Mouse (Mus musculus): Measurements from ENCODE around the gene Zbtb40. TPM values are rescaled to one million over a fixed set of nuclear protein-coding genes. Genes with fewer than 3 reads are reported as not detected.

The Zbtb40 gene
- polyA plus RNA-seq, 1 experiment from 2014 or later: 4.5 TPM

- H3K9me3 ChIP-seq: no peaks in the 10 kb centered on the region; the same call in 1 of the 2 replicates
- H3K4me3 ChIP-seq: no peak overlapping the region
- no peaks in the 10 kb centered on the region for H3K4me1 ChIP-seq (replicated peaks)
- no peaks in the 10 kb centered on the region for H3K36me3 ChIP-seq
- H3K9ac ChIP-seq: no peak overlapping the region
- H3K27me3 ChIP-seq: peaks cover 75% of the 10 kb centered on the region
- H3K4me2 ChIP-seq: no peak overlapping the region
- H3K27ac ChIP-seq: no peak overlapping the region
- ATAC-seq (ENCODE audit: low FRiP score): no peak
- 76% methylated on average over 5 of the region's 5 CpGs for WGBS
These were observed 5.2 kb upstream of the Zbtb40 start for GRCm38 (mm10) chr4:137053810-137054209.

- H3K9ac ChIP-seq: peak overlapping the region; percentile 82
- no peaks in the 10 kb centered on the region for H3K36me3 ChIP-seq
These were observed 606 bp downstream of the Zbtb40 start for GRCm38 (mm10) chr4:137047840-137048549.

GRCm38 (mm10) chr4:137046110-137046509, 2.5 kb downstream of the Zbtb40 start:
- no peak overlapping the region for H3K4me2 ChIP-seq
- H3K27ac ChIP-seq: no peak overlapping the region
- peaks cover 47% of the 10 kb centered on the region for H3K4me1 ChIP-seq (replicated peaks)
- no peaks in the 10 kb centered on the region for H3K36me3 ChIP-seq
- WGBS: 86% methylated on average over 5 of the region's 5 CpGs
- no peak overlapping the region for H3K9ac ChIP-seq
- H3K4me3 ChIP-seq: no peak overlapping the region
- ATAC-seq (ENCODE audit: low FRiP score): no peak
- H3K9me3 ChIP-seq: no peaks in the 10 kb centered on the region
- peaks cover 18% of the 10 kb centered on the region for H3K27me3 ChIP-seq

More at GRCm38 (mm10) chr4:137047840-137048549, 606 bp downstream of the Zbtb40 start:
- Histone ChIP-seq H3K9me3 (no peaks in the 10 kb centered on the region), H3K4me3 (peak overlapping the region; percentile 85), H3K4me2 (peak overlapping the region; percentile 79), H3K27me3 (peaks cover 36% of the 10 kb centered on the region), H3K27ac (peak overlapping the region; percentile 94), H3K4me1 (replicated peaks) (peaks cover 30% of the 10 kb centered on the region)
- ATAC-seq (ENCODE audit: low FRiP score): peak; percentile 88
- WGBS: under 1% methylated on average over 52 of the region's 52 CpGs

GRCm38 (mm10) chr4:137044516-137044915, 4.1 kb downstream of the Zbtb40 start:
- peak overlapping the region; percentile 56 for H3K27ac ChIP-seq
- H3K4me1 ChIP-seq (replicated peaks): peaks cover 54% of the 10 kb centered on the region
- WGBS: 44% methylated on average over 5 of the region's 5 CpGs
- no peak overlapping the region for H3K4me3 ChIP-seq
- no peak overlapping the region; the same call in 1 of the 2 replicates for H3K4me2 ChIP-seq
- no peak for ATAC-seq (ENCODE audit: low FRiP score)
- H3K9ac ChIP-seq: 0 out of 2 replicates have a peak overlapping the region, but pooled peaks have one; percentile 21
- H3K36me3 ChIP-seq: no peaks in the 10 kb centered on the region
- peaks cover 2% of the 10 kb centered on the region; the same call in 1 of the 2 replicates for H3K27me3 ChIP-seq
- no peaks in the 10 kb centered on the region for H3K9me3 ChIP-seq

- Histone ChIP-seq H3K27ac (peak overlapping the region; percentile 56), H3K4me1 (replicated peaks) (peaks cover 58% of the 10 kb centered on the region), H3K36me3 (no peaks in the 10 kb centered on the region), H3K27me3 (no peaks in the 10 kb centered on the region), H3K4me3 (no peak overlapping the region), H3K9ac (peak overlapping the region; percentile 21; the same call in 1 of the 2 replicates), H3K9me3 (no peaks in the 10 kb centered on the region), H3K4me2 (0 out of 2 replicates have a peak overlapping the region, but pooled peaks have one; percentile 22)
- ATAC-seq (ENCODE audit: low FRiP score): no peak
- WGBS: 51% methylated on average over 11 of the region's 11 CpGs
These were observed 4.8 kb downstream of the Zbtb40 start for GRCm38 (mm10) chr4:137043799-137044198.

- H3K9ac ChIP-seq: no peak overlapping the region
- H3K27me3 ChIP-seq: no peaks in the 10 kb centered on the region
- no peak overlapping the region for H3K4me2 ChIP-seq
- peaks cover 68% of the 10 kb centered on the region for H3K4me1 ChIP-seq (replicated peaks)
- WGBS: 89% methylated on average over 8 of the region's 8 CpGs
- H3K27ac ChIP-seq: no peak overlapping the region
- no peak for ATAC-seq (ENCODE audit: low FRiP score)
- no peak overlapping the region for H3K4me3 ChIP-seq
- H3K36me3 ChIP-seq: no peaks in the 10 kb centered on the region
- no peaks in the 10 kb centered on the region for H3K9me3 ChIP-seq
These were observed 6.6 kb downstream of the Zbtb40 start for GRCm38 (mm10) chr4:137042039-137042438.

- H3K9me3 ChIP-seq: no peaks in the 10 kb centered on the region
These were observed 7.4 kb downstream of the Zbtb40 start for GRCm38 (mm10) chr4:137041161-137041621.

GRCm38 (mm10) chr4:137039441-137039840, 9.2 kb downstream of the Zbtb40 start:
- peaks cover 66% of the 10 kb centered on the region for H3K4me1 ChIP-seq (replicated peaks)
- H3K4me3 ChIP-seq: no peak overlapping the region
- H3K36me3 ChIP-seq: no peaks in the 10 kb centered on the region
- H3K4me2 ChIP-seq: no peak overlapping the region
- no peak overlapping the region for H3K9ac ChIP-seq
- no peaks in the 10 kb centered on the region for H3K27me3 ChIP-seq
- H3K27ac ChIP-seq: no peak overlapping the region
- 96% methylated on average over 7 of the region's 7 CpGs for WGBS
- ATAC-seq (ENCODE audit: low FRiP score): no peak
- H3K9me3 ChIP-seq: no peaks in the 10 kb centered on the region

More at GRCm38 (mm10) chr4:137041161-137041621, 7.4 kb downstream of the Zbtb40 start:
- Histone ChIP-seq H3K4me3 (no peak overlapping the region), H3K27ac (0 out of 2 replicates have a peak overlapping the region, but pooled peaks have one; percentile 40), H3K9ac (no peak overlapping the region), H3K36me3 (no peaks in the 10 kb centered on the region), H3K4me1 (replicated peaks) (peaks cover 68% of the 10 kb centered on the region), H3K4me2 (no peak overlapping the region), H3K27me3 (no peaks in the 10 kb centered on the region)
- no peak for ATAC-seq (ENCODE audit: low FRiP score)
- WGBS: 67% methylated on average over 10 of the region's 10 CpGs

GRCm38 (mm10) chr4:137038501-137038900, 10.1 kb downstream of the Zbtb40 start:
- Histone ChIP-seq H3K4me1 (replicated peaks) (peaks cover 62% of the 10 kb centered on the region), H3K27me3 (no peaks in the 10 kb centered on the region), H3K4me2 (no peak overlapping the region), H3K9me3 (no peaks in the 10 kb centered on the region), H3K4me3 (no peak overlapping the region), H3K27ac (peak overlapping the region; percentile 23; the same call in 1 of the 2 replicates), H3K9ac (no peak overlapping the region; the same call in 1 of the 2 replicates), H3K36me3 (no peaks in the 10 kb centered on the region)
- 70% methylated on average over 3 of the region's 3 CpGs for WGBS
- no peak for ATAC-seq (ENCODE audit: low FRiP score)

GRCm38 (mm10) chr4:137038096-137038495, 10.5 kb downstream of the Zbtb40 start:
- Histone ChIP-seq H3K27ac (0 out of 2 replicates have a peak overlapping the region, but pooled peaks have one; percentile 40), H3K4me2 (no peak overlapping the region), H3K27me3 (no peaks in the 10 kb centered on the region), H3K9me3 (no peaks in the 10 kb centered on the region), H3K4me3 (no peak overlapping the region), H3K36me3 (no peaks in the 10 kb centered on the region), H3K4me1 (replicated peaks) (peaks cover 62% of the 10 kb centered on the region), H3K9ac (no peak overlapping the region)
- no peak for ATAC-seq (ENCODE audit: low FRiP score)
- 41% methylated on average over 8 of the region's 8 CpGs for WGBS

- H3K36me3 ChIP-seq: no peaks in the 10 kb centered on the region
- 63% methylated on average over 7 of the region's 7 CpGs for WGBS
- ATAC-seq (ENCODE audit: low FRiP score): no peak
These were observed 15.3 kb downstream of the Zbtb40 start for GRCm38 (mm10) chr4:137033115-137033887.

GRCm38 (mm10) chr4:137032456-137032855, 16.1 kb downstream of the Zbtb40 start:
- H3K4me3 ChIP-seq: no peak overlapping the region
- ATAC-seq (ENCODE audit: low FRiP score): no peak
- no peaks in the 10 kb centered on the region for H3K27me3 ChIP-seq
- no peaks in the 10 kb centered on the region for H3K9me3 ChIP-seq
- H3K4me1 ChIP-seq (replicated peaks): peaks cover 33% of the 10 kb centered on the region
- 83% methylated on average over 4 of the region's 4 CpGs for WGBS
- H3K4me2 ChIP-seq: no peak overlapping the region
- no peaks in the 10 kb centered on the region for H3K36me3 ChIP-seq
- H3K27ac ChIP-seq: no peak overlapping the region
- H3K9ac ChIP-seq: no peak overlapping the region

More at GRCm38 (mm10) chr4:137033115-137033887, 15.3 kb downstream of the Zbtb40 start:
- Histone ChIP-seq H3K9ac (0 out of 2 replicates have a peak overlapping the region, but pooled peaks have one; percentile 35), H3K4me2 (no peak overlapping the region), H3K4me3 (no peak overlapping the region), H3K27me3 (no peaks in the 10 kb centered on the region), H3K9me3 (no peaks in the 10 kb centered on the region), H3K27ac (no peak overlapping the region), H3K4me1 (replicated peaks) (peaks cover 42% of the 10 kb centered on the region)
